Mouse (Mus musculus) liver, postnatal 0 days (tissue): ENCODE results near the gene Mrc1.

Experiments used
- CTCF ChIP-seq: sonication (generic); IDR thresholded peaks from 2 replicates; pipeline ENCODE4 v1.5.1; 2016; ENCODE audit warnings: antibody characterized with exemption, low read depth
- EP300 ChIP-seq: IDR thresholded peaks from 2 replicates; pipeline ENCODE4 v1.6.1; 2016; ENCODE audit warnings: antibody characterized with exemption, low read depth, mild to moderate bottlenecking

GRCm38 (mm10) chr2:14233983-14234382, 4.8 kb downstream of the Mrc1 start:
- TF ChIP-seq EP300 (no peak), CTCF (no peak)
